Mouse (Mus musculus) regulatory T cell (primary cell): Measurements from ENCODE around the gene Pcnp.
"Not testable (repeated sequence)": the region's sequence is repeated elsewhere in the genome, so short reads cannot be mapped to it uniquely, and the experiment has no call there.

Experiments
- in situ Hi-C: fragments of 300-600 bp; cut with MboI, MseI; formaldehyde crosslinking; loops from one replicate; pipeline ENCODE4 v1.15.1; 2025; ENCODE audit warnings: high pct_unique_total_duplicates

Gene Pcnp

GRCm38 (mm10) chr16:55971735-55972615, 57.6 kb downstream of the Pcnp start:
- in situ Hi-C loops = loop anchor here (5.0 kb wide), 1 partner anchor 40 kb away; the partner anchor contains the start of gene Cep97

DNA sequence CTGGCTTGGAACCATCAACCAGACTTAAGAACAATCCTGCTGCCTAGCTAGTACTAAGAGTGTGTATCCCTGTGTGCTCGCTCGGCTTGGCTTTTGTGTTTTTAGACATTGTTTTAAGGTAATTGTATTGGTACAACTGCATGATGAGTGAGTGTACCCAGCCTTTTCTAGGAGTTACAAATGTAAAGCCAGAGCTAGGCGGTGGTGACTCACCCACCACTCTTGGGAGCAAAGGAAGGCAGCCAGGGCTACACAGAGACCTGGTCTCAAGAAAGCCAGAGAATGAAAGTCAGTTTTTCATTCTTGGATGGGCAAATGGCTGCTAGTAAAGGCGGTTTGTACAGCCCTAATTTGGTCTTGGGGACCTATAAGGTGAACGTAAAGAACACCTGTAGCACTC, 59.1 kb downstream of the Pcnp start:
- in situ Hi-C loops = loop anchor here (5.0 kb wide), 1 partner anchor 38 kb away; the partner anchor contains the start of gene Cep97

DNA sequence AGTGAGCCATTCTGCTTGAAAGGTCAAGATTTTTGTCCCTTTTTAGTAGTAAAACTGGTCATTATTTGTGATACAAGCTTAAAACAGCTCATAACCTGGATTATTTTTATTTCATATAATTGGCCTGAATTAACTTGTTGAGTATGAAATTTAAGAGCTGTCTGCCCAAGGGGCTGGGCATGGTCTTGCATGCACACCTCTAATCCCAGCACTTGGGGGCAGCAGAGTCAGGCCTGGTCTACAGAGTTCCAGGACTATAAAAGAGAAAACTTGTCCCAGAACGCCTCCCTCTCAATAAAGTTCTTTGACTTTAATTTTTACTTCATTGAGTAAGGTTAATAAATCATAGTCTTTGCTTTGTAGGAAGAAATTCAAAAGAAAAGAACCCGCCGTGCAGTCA, 60.4 kb downstream of the Pcnp start:
- in situ Hi-C loops = no loop called here

DNA sequence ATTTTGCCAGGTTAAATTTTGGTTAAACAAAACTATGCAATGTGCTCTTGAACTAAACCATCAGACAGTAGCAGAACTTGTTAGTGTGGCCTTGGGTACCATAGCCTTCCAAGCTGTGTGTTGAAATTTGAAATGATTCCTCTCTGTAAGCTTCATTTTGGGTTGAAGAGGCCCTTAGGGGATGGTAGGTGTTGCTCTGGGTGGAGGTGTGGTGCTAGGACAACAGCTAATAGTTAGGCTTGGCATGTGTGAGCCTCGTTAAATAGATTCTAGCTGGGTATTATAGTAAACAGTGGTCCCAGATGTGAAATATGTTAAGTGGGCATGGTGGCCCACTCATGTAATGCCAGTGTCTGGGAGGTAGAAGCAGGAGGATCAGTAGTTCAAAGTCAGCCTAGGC, 62.3 kb downstream of the Pcnp start:
- in situ Hi-C loops = no loop called here

DNA sequence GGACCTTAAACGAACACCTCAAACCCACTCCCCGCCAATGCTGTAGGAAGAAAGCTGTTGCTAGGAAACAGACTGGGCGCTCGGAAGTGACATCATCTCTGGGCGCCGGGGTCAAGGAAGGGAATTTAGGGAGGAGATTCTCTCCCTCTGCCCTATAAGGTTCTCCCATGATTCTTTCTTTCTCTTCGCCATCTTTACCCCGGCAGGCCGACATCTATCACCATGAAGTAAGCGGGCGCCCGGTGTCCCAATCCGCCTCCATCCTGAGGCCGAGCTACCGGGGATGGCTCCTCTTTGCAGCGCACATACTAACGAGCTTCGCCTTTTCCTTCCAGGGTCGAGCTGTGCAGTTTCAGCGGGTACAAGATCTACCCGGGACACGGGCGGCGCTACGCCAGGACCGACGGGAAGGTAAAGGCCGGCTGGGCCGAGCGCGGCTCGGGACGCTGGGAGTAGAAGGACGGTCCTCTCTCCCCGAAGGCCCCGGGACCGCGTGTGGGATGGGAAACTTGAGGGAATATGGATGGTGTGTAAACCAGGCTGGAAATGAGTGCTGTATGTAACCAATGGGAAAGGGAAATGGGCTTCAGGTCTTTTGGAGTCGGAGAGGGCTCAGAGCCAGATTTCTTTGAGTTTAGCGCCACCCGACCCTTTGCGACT, 63.2 kb downstream of the Pcnp start, which contains the start of gene Rpl24:
Gene Rpl24 (plus strand): TSS at position 64 of the 660 bp plus-strand sequence.
- in situ Hi-C loops = no loop called here

DNA sequence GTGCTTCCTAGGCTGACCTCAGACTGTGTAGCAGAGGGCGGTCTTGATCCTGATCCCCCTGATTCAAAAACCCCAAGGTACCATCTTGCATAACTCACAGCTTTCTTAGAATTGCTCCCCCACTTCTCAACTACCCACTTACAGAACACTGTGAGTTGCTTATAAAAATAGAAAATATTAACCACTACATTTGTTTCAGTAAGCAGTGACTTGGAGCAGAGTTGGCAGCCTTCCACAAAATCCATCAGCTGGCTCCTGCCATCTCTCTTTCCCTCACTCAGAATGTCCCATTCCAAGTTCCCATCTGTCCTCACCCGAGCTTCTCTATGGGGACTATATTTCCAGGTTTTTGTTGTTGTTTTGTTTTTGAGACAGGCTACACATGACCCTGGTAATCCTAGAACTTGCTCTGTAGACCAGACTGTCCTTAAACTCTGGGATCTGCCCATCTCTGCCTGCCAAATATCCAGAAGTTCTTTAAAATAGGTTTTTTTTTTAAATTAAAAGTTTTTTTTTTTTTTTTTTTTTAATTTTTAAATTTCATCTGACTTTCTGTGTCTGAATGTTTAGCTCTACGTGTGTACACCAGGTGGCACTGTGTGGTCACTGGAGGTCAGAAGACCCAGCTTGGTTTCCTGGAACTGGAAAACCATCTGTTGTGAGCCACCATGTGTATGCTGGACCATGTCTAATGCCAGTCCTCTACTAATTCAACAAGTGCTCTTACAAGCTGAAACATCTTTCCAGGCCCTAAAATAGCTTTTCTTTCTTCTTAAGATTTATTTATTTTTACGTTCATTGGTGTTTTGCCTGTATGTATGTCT, 65.2 kb downstream of the Pcnp start:
- in situ Hi-C loops = no loop called here

DNA sequence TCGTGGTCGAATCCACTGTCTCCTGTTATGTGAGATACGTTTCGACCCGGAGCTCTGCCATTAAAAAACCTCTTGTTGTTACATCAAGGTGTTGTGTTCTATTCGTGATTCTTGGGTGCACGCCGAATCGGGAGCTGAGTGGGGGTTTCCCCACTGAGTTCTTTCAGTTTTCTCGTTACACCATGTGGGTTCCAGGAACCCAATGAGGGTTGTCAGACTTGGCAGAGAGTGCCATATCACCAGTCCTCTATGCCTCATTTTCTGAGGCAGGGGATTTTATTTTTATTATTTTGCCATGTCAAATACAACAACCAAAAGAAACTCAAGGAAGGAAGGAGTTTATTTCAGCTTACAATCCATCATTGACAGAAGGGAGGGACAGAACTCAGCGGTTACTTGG, 66.5 kb downstream of the Pcnp start:
- in situ Hi-C loops = not testable (repeated sequence)
